Mouse (Mus musculus) liver, embryonic 11.5 days (tissue): ENCODE data around the gene Tnfrsf14. TPM values are rescaled to one million over a fixed set of nuclear protein-coding genes. Genes with fewer than 3 reads are reported as not detected.

ENCODE experiments used
- ATAC-seq: fragments of 200-750 bp; cut with Nextera tagmentation; replicated peaks from 2 replicates; pipeline ENCODE4 v1.8.0; 2017; ENCODE audit warnings: moderate number of reproducible peaks, mild to moderate bottlenecking, moderate TSS enrichment, moderate library complexity; ENCODE audit not compliant: low FRiP score
- DNase-seq: peaks from one replicate; pipeline ENCODE4 v3.0.0-alpha.2; 2017; ENCODE audit warnings: low spot score
- H3K27ac ChIP-seq: fragments of 300-500 bp; sonication (generic); 2 replicates; pipeline ENCODE4 v1.5.1; 2014; ENCODE audit warnings: mild to moderate bottlenecking, low read depth, low read length, control low read depth
- H3K27me3 ChIP-seq: fragments of 300-500 bp; sonication (generic); replicated peaks from 2 replicates; pipeline ENCODE4 v1.6.1; 2014; ENCODE audit warnings: low read length, mixed read lengths; ENCODE audit not compliant: control insufficient read depth, insufficient read depth
- H3K36me3 ChIP-seq: fragments of 300-500 bp; sonication (generic); 2 replicates; pipeline ENCODE4 v1.6.1; 2014; ENCODE audit warnings: mild to moderate bottlenecking, low read length, moderate library complexity, mixed read lengths; ENCODE audit not compliant: control insufficient read depth, insufficient read depth
- H3K4me1 ChIP-seq: fragments of 300-500 bp; sonication (generic); replicated peaks from 2 replicates; pipeline ENCODE4 v1.6.1; 2014; ENCODE audit warnings: low read length, mixed read lengths; ENCODE audit not compliant: control insufficient read depth, insufficient read depth
- H3K4me2 ChIP-seq: fragments of 300-500 bp; sonication (generic); 2 replicates; pipeline ENCODE4 v1.6.1; 2014; ENCODE audit warnings: mild to moderate bottlenecking, control low read depth, moderate library complexity
- H3K4me3 ChIP-seq: fragments of 300-500 bp; sonication (generic); 2 replicates; pipeline ENCODE4 v1.5.1; 2014; ENCODE audit warnings: low read depth, low read length, control low read depth
- H3K9ac ChIP-seq: fragments of 300-500 bp; sonication (generic); 2 replicates; pipeline ENCODE4 v1.6.1; 2014; ENCODE audit warnings: low read depth, low read length, control low read depth
- H3K9me3 ChIP-seq: fragments of 300-500 bp; sonication (generic); 2 replicates; pipeline ENCODE4 v1.6.1; 2016; ENCODE audit warnings: low read length, inconsistent platforms, mixed read lengths; ENCODE audit not compliant: control insufficient read depth
- WGBS: fragments of 180-500 bp; shearing (Covaris S2); extraction: QIAGEN DNeasy Blood & Tissue Kit; methylation state at CpG from one replicate; pipeline ENCODE4 v1.1.7; 2014; 5-methylcytosine and 5-hydroxymethylcytosine counted together
- polyA plus RNA-seq: library from polyadenylated mRNA; unstranded; fragments of >200 nt; fragmentation: Nextera tagmentation; extraction: Ambion mirVana; gene quantifications from 2 replicates; pipeline ENCODE4 v1.2.1, GENCODE M21; 2014

Tnfrsf14 gene
- polyA plus RNA-seq, 1 experiment from 2014 or later, result 23.1 TPM

- DNase-seq (no peak), ATAC-seq (no peak)
- Histone ChIP-seq H3K4me1 (peaks cover 45% of the 10 kb centered on the region), H3K4me2 (no peak overlapping the region), H3K36me3 (peaks cover 13% of the 10 kb centered on the region), H3K9ac (no peak overlapping the region), H3K9me3 (no peaks in the 10 kb centered on the region), H3K27me3 (no peaks in the 10 kb centered on the region), H3K27ac (peak overlapping the region; percentile 2; the same call in 1 of the 2 replicates), H3K4me3 (no peak overlapping the region)
- 69% methylated on average over 3 of the region's 3 CpGs for WGBS
Observed at GRCm38 (mm10) chr4:154914707-154915106, 13.7 kb downstream of the Tnfrsf14 start.

- Histone ChIP-seq H3K36me3 (peaks cover 13% of the 10 kb centered on the region), H3K27me3 (no peaks in the 10 kb centered on the region), H3K9ac (no peak overlapping the region), H3K4me1 (peaks cover 46% of the 10 kb centered on the region), H3K4me3 (no peak overlapping the region), H3K27ac (peak overlapping the region; percentile 2; the same call in 1 of the 2 replicates), H3K9me3 (no peaks in the 10 kb centered on the region), H3K4me2 (no peak overlapping the region)
- DNase-seq, result no peak
- no peak for ATAC-seq
- 92% methylated on average over 4 of the region's 4 CpGs for WGBS
Observed at GRCm38 (mm10) chr4:154914252-154914651, 14.1 kb downstream of the Tnfrsf14 start.

GRCm38 (mm10) chr4:154913845-154914244 is 14.5 kb downstream of the Tnfrsf14 start:
- Histone ChIP-seq H3K27ac (peak overlapping the region; percentile 92; the same call in 1 of the 2 replicates), H3K4me3 (no peak overlapping the region), H3K9ac (no peak overlapping the region), H3K36me3 (peaks cover 13% of the 10 kb centered on the region), H3K4me2 (no peak overlapping the region), H3K27me3 (no peaks in the 10 kb centered on the region), H3K9me3 (no peaks in the 10 kb centered on the region), H3K4me1 (peaks cover 48% of the 10 kb centered on the region)
- no peak for DNase-seq
- WGBS, result 91% methylated on average over 3 of the region's 3 CpGs
- ATAC-seq, result no peak

- Histone ChIP-seq H3K4me1 (peaks cover 57% of the 10 kb centered on the region), H3K27me3 (no peaks in the 10 kb centered on the region), H3K9me3 (no peaks in the 10 kb centered on the region), H3K4me3 (0 out of 2 replicates have a peak overlapping the region, but pooled peaks have one; percentile 7), H3K4me2 (peak overlapping the region; percentile 60), H3K27ac (peak overlapping the region; percentile 92), H3K9ac (peak overlapping the region; percentile 49), H3K36me3 (no peaks in the 10 kb centered on the region)
- DNase-seq (no peak), ATAC-seq (peak; percentile 87)
- WGBS, result 30% methylated on average over 2 of the region's 2 CpGs
Observed at GRCm38 (mm10) chr4:154911644-154912043, 16.7 kb downstream of the Tnfrsf14 start.

GRCm38 (mm10) chr4:154910606-154911522 is 17.5 kb downstream of the Tnfrsf14 start:
- Histone ChIP-seq H3K36me3 (no peaks in the 10 kb centered on the region), H3K27me3 (no peaks in the 10 kb centered on the region), H3K4me2 (peak overlapping the region; percentile 60), H3K4me3 (peak overlapping the region; percentile 7; the same call in 1 of the 2 replicates), H3K27ac (peak overlapping the region; percentile 92), H3K9me3 (no peaks in the 10 kb centered on the region), H3K9ac (peak overlapping the region; percentile 49), H3K4me1 (peaks cover 51% of the 10 kb centered on the region)
- DNase-seq (no peak), ATAC-seq (peak; percentile 67)
- 27% methylated on average over 15 of the region's 15 CpGs for WGBS

GRCm38 (mm10) chr4:154908490-154908889 is 19.9 kb downstream of the Tnfrsf14 start:
- H3K9ac ChIP-seq, result peak overlapping the region; percentile 68; the same call in 1 of the 2 replicates
- no peaks in the 10 kb centered on the region for H3K36me3 ChIP-seq
- H3K27me3 ChIP-seq, result no peaks in the 10 kb centered on the region
- ATAC-seq (no peak), DNase-seq (no peak)
- no peaks in the 10 kb centered on the region for H3K9me3 ChIP-seq
- no peak overlapping the region for H3K4me2 ChIP-seq
- H3K4me1 ChIP-seq, result peaks cover 47% of the 10 kb centered on the region
- WGBS, result 65% methylated on average over 5 of the region's 5 CpGs
- peak overlapping the region; percentile 84; the same call in 1 of the 2 replicates for H3K27ac ChIP-seq
- no peak overlapping the region for H3K4me3 ChIP-seq

GRCm38 (mm10) chr4:154907833-154908232 is 20.5 kb downstream of the Tnfrsf14 start:
- Histone ChIP-seq H3K27me3 (no peaks in the 10 kb centered on the region), H3K4me2 (peak overlapping the region; percentile 51), H3K36me3 (no peaks in the 10 kb centered on the region), H3K4me1 (peaks cover 43% of the 10 kb centered on the region), H3K4me3 (no peak overlapping the region), H3K9ac (peak overlapping the region; percentile 68), H3K27ac (peak overlapping the region; percentile 84), H3K9me3 (no peaks in the 10 kb centered on the region)
- DNase-seq (peak; percentile 80), ATAC-seq (peak; percentile 44; the same call in 1 of the 2 replicates)
- WGBS, result 44% methylated on average over 17 of the region's 17 CpGs

- H3K36me3 ChIP-seq, result no peaks in the 10 kb centered on the region
- 0 out of 2 replicates have a peak overlapping the region, but pooled peaks have one; percentile 42 for H3K27ac ChIP-seq
- WGBS, result 1% methylated on average over 16 of the region's 16 CpGs
- peak overlapping the region; percentile 84 for H3K4me2 ChIP-seq
- H3K9ac ChIP-seq, result peak overlapping the region; percentile 75
- H3K27me3 ChIP-seq, result no peaks in the 10 kb centered on the region; the same call in 1 of the 2 replicates
- H3K9me3 ChIP-seq, result no peaks in the 10 kb centered on the region
- peak; percentile 94 for ATAC-seq
- peak; percentile 71 for DNase-seq
- peaks cover 15% of the 10 kb centered on the region for H3K4me1 ChIP-seq
- peak overlapping the region; percentile 57 for H3K4me3 ChIP-seq
Observed at GRCm38 (mm10) chr4:154904185-154905071, 23.9 kb downstream of the Tnfrsf14 start.
